Mouse (Mus musculus): Measurements from ENCODE around the gene Samhd1. TPM values are rescaled to one million over a fixed set of nuclear protein-coding genes. Genes with fewer than 3 reads are reported as not detected.

Samhd1 gene
- total RNA-seq, 2 experiments from 2014 or later: 21.6 to 22.4 TPM

GRCm38 (mm10) chr2:157060037-157060436, 75.0 kb downstream of the Samhd1 start:
- no peak for DNase-seq (ENCODE audit: low spot score)
- intact Hi-C loops (cut with DNase I): no loop called here

GRCm38 (mm10) chr2:157059166-157059565, 75.9 kb downstream of the Samhd1 start:
- intact Hi-C loops (cut with DNase I): no loop called here
- DNase-seq (ENCODE audit: low spot score): no peak

GRCm38 (mm10) chr2:157058342-157058998, 76.6 kb downstream of the Samhd1 start:
- peak; percentile 55 for DNase-seq (ENCODE audit: low spot score)
- intact Hi-C loops (cut with DNase I): no loop called here

- DNase-seq (ENCODE audit: low spot score): no peak
- intact Hi-C loops (cut with DNase I): no loop called here
These were observed 77.3 kb downstream of the Samhd1 start for GRCm38 (mm10) chr2:157057758-157058157.

GRCm38 (mm10) chr2:157057186-157057585, 77.9 kb downstream of the Samhd1 start:
- DNase-seq (ENCODE audit: low spot score): no peak
- intact Hi-C loops (cut with DNase I): no loop called here

GRCm38 (mm10) chr2:157055721-157056120, 79.3 kb downstream of the Samhd1 start:
- no peak for DNase-seq (ENCODE audit: low spot score)
- intact Hi-C loops (cut with DNase I): loop anchor here (2.0 kb wide), 1 partner anchor 23 kb away; the partner anchor contains the start of gene Soga1

- no peak for DNase-seq (ENCODE audit: low spot score)
These were observed 80.2 kb downstream of the Samhd1 start for GRCm38 (mm10) chr2:157054816-157055215.

GRCm38 (mm10) chr2:157054297-157054696, 80.8 kb downstream of the Samhd1 start:
- DNase-seq (ENCODE audit: low spot score): no peak
- intact Hi-C loops (cut with DNase I): loop anchor here (2.0 kb wide), 1 partner anchor 25 kb away; the partner anchor contains the start of gene Soga1

More at GRCm38 (mm10) chr2:157054816-157055215, 80.2 kb downstream of the Samhd1 start:
- intact Hi-C loops (cut with DNase I): loop anchor here (2.0 kb wide), 1 partner anchor 24 kb away; the partner anchor contains the start of gene Soga1

GRCm38 (mm10) chr2:157053787-157054186, 81.3 kb downstream of the Samhd1 start:
- no peak for DNase-seq (ENCODE audit: low spot score)
- intact Hi-C loops (cut with DNase I): loop anchor here (2.0 kb wide), 1 partner anchor 25 kb away; the partner anchor contains the start of gene Soga1

- intact Hi-C loops (cut with DNase I): no loop called here
- DNase-seq (ENCODE audit: low spot score): no peak
These were observed 81.9 kb downstream of the Samhd1 start for GRCm38 (mm10) chr2:157053124-157053523.

- intact Hi-C loops (cut with DNase I): no loop called here
- no peak for DNase-seq (ENCODE audit: low spot score)
These were observed 82.6 kb downstream of the Samhd1 start for GRCm38 (mm10) chr2:157052448-157052847.

- DNase-seq (ENCODE audit: low spot score): no peak
- intact Hi-C loops (cut with DNase I): loop anchor here (2.0 kb wide), 1 partner anchor 33 kb away; no protein-coding TSS in a partner anchor
These were observed 85.2 kb downstream of the Samhd1 start for GRCm38 (mm10) chr2:157049831-157050243.

- no peak for DNase-seq (ENCODE audit: low spot score)
- intact Hi-C loops (cut with DNase I): loop anchor here (2.0 kb wide), 1 partner anchor 34 kb away; no protein-coding TSS in a partner anchor
These were observed 86.5 kb downstream of the Samhd1 start for GRCm38 (mm10) chr2:157048395-157049181.

Other genes starting within 250 kb of the Samhd1 start
- gene Sla2, start 248.1 kb downstream of the Samhd1 start, total RNA-seq (2021): not detected
- gene Ndrg3, start 143.2 kb downstream of the Samhd1 start, total RNA-seq (2021): 10 to 100 TPM; 19.6 to 20.4 TPM
- 1 to 10 TPM; 1.5 to 2.1 TPM for gene Dsn1, start 128.1 kb downstream of the Samhd1 start, total RNA-seq (2021)
- 10 to 100 TPM; 11.9 to 14.1 TPM for gene Soga1, start 56.0 kb downstream of the Samhd1 start, total RNA-seq (2021)
- gene Tldc2, start 48.2 kb downstream of the Samhd1 start, total RNA-seq (2021): not detected
- 1 to 10 TPM; 2.3 to 2.5 TPM for gene Rbl1, start 69.3 kb upstream of the Samhd1 start, total RNA-seq (2021)
- gene Rpn2, start 143.8 kb upstream of the Samhd1 start, total RNA-seq (2021): 10 to 100 TPM; 85.1 to 94.2 TPM
- not detected for gene Mroh8, start 144.3 kb upstream of the Samhd1 start, total RNA-seq (2021)
- gene Ghrh, start 212.2 kb upstream of the Samhd1 start, total RNA-seq (2021): not detected
- gene Manbal, start 232.3 kb upstream of the Samhd1 start, total RNA-seq (2021): 10 to 100 TPM; 20.1 to 20.3 TPM